Mouse (Mus musculus) retina, adult 2 months (tissue): ENCODE measurements at regions not wholly inside any gene's neighbourhood (a gene's known extent, or its start where the extent isn't known, plus 50 kb on each side); places are given as distances from the start of the nearest gene placed in this dataset.

Source experiments
- DNase-seq: peaks from one replicate; pipeline ENCODE4 v3.0.0-alpha.2; 2012; ENCODE audit warnings: low read depth, low spot score

DNA sequence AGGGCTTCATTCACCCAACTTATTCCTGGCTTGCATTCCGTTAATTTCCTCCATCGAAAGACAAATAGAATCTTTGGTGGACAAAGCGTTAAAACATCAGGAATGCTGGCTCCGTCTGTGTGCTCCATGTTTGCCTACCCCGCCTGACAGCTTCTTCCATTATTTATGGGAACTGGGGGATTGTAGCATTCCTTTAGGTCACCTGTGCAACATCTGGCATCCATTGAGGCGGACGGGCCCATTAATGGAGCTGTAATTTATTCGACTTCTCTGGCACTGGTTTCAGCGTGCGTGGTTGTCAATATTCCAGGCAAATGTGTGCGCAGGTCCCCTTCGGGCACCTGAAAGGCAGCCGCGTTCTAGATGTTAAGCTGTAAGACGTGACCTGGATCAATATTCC is 196.9 kb downstream of the Thbs2 start:
- no peak for DNase-seq

DNA sequence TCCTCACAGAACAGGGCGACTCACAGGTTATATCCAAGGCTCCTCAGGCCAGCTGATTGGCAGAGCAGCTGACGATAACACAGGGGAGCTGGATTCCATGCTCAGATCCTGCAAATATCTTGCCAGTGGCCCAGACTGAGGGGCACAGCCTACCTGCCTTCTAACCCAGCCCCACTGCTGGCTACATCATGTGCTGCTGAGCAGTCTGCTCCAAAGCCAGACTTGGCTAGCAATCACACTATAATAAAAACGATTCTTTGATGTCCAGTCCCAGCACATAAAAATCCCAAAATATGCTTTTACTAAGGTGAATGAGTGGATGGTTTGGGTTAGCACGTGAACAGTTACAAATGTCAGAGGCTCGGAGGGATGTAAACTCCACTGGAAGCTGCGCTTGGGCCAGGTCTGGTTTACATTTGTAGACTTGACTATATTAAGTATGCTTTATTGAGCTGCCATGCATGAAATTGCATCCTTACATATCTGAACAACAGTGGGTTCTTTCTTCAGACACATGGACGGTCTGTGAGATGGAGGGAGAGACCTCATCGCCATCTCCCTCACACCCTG is 200.2 kb downstream of the Thbs2 start:
- DNase-seq: no peak

DNA sequence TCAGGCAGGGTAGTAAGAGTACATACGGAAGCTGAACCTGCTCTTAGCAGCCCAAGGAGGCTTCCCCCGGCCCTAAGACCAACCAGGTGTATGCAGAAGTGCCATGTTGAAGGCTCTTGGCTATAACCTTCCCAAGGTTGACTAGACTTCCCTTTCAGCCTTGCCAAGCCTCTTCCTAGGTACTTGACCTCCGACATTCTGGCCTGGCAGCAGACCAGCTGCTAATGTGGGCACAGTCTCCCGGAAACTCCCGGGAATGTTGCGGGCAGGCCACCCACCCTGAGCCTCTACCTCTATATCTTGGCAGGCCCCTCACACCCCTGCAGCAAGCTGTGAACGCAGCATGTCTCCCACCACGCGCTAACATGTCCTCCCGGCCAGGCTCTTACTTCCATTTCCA is 201.1 kb downstream of the Thbs2 start:
- DNase-seq: no peak

- no peak for DNase-seq
Observed at GRCm38 (mm10) chr17:14481746-14482145, 202.4 kb downstream of the Smoc2 start.

DNA sequence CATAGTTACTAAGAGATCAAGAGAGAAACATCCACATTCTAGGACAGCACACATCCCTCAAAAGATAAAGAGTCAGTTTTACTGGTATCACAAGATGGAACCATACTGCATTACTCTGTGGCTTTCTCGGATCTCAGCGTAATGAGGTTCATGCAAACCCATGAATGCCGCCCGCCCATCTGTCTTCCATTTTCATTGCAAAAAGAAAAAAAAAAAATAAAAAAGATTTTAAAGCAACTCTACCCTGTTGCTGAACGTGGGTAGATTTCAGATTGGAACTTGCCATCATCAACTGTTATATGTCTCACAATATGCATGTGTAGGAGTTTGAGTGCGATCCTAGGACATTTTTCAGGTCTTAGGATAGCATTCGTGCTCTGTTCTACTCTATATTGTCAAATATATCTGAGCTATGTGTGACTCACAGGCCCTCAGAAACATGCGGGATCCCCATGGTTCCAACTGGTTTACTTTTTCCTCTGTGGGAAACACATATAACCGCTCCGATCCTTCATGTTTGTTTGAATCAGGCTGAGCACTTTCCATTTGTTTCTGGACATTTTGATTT is 199.7 kb downstream of the Smoc2 start:
- no peak for DNase-seq

DNA sequence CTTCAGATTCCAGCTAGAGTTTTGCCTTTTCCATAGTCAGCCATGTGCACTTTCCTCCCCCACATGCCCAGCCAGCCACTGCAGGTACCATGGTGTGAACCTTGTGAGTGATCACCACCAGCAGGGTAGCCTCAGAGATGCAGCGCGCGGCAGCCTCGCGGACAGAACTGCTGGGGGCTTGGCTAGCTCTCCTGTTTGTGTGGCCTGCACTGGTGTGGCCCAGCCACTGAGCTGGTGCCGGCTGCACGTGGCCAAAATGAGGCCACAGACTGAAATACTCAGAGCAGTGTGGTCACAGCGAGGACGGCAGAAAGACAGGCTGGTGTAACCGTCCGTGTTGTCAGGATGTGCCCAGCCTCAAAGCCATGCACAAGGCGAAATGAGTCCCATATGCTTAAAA is 197.4 kb downstream of the Smoc2 start:
- DNase-seq: no peak

DNA sequence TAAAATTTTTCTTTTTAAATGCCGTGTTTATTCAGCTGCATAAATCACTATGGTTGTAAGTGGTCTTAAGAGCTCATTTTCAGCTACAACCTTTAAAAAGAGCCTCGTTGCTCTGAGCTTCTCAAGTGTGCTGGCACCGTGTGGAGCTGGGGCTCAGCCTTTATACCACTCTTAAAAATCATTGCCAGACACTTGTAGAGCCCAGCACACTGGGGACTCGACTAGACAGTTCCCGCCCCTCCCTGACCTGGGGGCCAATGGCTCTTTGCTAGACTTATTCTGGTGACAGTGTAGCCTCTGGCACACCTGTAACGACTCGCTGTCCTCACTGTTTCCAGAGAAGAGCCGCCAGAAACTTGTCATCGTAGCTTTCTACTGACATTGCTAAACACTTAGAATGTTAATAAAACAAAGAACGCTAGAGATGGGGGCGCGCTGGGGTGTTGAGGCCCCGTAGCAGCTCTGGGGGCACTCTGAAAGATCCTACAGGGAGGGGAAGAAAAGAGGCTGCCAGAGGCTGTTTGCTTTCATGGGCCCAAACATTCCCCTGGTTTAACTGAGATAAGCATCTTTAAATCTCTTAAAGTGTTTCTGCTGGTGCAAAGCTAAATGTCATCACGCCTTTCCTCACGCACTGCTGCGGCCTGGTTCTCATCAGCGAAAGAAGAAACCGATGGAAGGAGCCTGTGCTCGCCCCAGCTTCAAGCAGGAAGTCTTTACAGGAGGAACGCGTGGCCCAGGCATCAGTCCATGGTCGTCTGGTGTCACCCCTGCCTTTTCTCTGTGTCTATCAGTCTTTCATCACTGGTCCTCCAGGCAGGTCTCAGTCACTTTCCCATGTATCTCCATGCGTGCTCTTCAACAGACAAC is 196.7 kb downstream of the Smoc2 start:
- DNase-seq: no peak

DNA sequence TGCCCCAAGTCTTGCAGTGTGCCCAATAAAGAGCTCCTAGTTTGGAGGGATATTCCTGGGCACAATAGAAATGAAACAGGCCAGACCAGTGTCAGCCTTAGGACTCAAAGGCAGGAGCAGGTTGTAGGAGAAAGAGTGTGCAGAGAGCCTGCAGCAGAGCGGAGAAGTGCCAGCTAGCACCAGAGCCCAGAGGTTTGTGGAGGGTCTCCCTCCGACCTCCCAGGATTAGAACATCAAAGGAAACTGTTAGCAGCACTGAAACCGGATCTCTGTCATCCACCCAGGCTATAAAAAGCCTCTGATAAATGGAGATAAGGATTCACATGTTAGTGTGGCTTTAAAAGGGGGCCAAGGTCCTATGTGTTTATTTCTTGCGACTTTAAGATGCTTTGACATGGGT is 196.0 kb downstream of the Smoc2 start:
- DNase-seq: no peak

DNA sequence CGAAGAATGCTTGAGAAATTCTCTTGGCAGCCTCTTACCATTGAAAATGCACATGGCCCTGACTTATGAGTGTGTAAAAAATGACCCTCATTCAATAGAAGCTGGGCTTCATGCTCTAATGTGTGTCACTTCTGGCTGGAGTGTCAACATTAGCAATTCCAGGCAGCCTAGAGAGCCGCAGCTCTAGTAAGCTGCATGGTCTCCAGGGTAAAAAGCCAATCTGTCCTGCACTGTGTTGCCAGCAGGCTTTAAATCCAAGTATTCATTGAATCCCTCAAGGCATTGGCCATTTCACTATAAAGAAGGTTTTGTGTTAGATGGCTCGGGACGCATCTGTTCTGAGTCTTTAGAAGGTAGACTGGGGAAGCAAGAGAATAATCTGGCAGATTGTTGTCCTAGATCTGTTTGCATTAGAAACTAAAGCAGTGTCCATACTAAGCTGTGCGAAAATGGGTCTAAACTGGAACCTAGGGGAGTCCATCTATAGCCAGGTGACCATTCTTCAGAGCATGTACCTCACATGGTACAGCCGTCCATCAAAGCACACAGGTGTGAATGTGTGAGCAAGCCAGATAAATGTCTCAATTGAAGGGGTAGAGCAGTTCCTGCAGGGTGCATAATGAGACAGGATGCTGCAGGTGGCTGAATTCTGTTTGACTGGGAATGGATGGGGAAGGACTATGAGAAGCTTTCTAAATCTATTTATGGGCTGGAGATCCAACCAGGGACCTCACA is 189.6 kb downstream of the Smoc2 start:
- DNase-seq: no peak

DNA sequence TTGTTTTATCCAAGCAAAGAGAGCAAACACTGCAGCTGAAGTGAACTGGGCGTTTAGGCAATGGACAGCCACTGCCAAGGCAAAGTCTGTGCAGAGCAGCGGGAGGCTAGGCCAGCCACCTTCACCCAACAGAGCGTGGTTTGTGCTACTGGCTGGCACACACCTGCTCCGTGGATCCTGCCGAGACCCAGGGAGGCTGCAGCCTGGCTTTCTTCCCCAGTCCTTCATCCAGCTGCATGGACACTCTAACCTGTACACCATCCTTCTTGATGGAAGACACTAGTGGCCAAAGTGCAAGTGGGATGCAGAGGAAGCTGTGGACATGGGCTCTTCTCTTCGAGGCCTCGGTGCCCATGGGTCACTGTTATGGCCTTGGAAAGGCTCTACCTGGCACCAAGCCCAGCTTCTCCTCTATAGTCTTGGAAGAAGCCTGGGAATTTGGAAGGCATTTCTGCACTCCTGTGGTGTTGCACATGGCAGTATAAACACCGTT is 176.0 kb downstream of the Smoc2 start:
- DNase-seq: no peak
